Mouse (Mus musculus): ENCODE data around the gene Taok2.
A peak's percentile ranks its signal among the peaks of the same experiment; 100 is the strongest.

Taok2 gene

DNA sequence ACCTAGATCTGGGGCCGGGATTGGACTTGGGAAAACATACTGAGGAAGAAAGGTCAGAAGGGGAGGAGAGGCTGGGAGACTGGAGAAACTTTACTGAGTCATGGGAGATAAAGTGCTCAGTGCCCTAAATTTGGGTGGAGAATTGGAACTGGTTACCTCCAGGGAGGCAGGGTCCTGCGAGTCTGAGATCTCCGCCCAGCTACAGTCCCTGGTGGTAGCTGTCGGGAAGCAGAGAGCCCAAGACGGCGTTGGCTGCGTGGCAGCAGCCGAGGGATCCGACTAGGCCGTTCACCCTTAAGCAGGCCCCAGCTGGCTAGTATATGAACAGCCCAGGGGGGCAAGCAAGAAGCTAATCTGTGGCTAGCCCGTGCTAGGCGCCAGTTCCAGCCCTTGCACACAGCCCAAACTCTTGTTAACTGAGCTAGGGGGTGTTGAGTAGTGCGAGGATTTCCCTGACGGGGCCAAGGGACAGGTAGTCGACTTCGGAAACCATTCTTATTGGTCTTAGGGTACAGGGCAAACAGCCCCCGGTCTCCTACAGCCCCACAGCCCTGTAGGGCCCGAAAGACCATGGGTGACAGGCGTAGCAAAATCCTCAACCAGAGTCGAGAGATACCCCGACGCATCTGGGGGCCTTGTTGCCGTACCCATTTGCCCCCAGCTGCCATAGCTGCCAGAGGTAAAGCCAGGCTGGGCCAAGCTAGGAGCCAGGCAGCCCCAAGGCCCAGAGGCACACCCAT, 14.6 kb downstream of the Taok2 start:
- DNase-seq, result peak; percentile 95

DNA sequence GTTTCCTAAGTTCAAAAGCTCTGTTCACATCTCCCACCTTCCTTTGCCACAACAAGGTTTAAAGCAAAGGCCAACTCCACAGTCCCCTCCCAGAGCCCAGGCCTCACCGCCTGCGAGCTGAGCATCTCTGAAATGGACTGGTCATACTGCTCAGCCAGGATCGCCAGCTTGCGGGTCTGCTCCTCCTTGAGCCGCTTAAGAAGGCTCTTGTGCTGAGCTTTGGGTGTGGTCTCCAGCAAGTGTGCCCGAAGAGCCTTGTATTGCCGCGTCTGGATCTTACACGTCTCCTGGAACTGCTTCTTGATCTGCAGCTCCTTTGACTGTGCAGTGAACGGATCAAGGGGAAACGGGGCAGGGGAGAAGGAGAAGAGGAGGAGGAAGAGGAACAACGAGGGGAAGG, 16.5 kb downstream of the Taok2 start:
- DNase-seq, result no peak

DNA sequence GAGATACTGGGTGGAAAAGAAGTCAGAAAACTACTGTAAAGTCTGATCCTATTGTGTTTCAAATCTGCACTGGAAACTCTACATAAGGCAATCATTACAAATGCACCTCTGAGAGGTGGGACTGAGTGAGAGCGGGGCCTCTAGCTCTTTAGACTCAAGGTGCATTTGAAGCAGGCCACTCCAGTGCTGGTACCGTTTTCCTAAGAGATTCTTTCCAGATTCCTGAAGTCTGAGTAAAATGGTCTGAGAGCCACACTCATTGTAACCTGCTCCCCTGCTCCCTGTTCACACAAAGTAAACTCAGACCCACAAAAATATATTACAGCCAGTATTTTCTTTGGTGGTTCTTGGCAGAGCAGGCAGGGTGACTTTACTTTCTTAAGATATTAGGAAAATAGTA, 17.0 kb downstream of the Taok2 start:
- DNase-seq, result no peak

- no peak for DNase-seq
Measured at GRCm38 (mm10) chr7:126863791-126864190, 20.7 kb downstream of the Taok2 start.

GRCm38 (mm10) chr7:126862147-126862784, 22.2 kb downstream of the Taok2 start, which contains the start of gene Ino80e:
Ino80e (minus strand) TSS chr7:126862377.
- peak; percentile 99 for DNase-seq

GRCm38 (mm10) chr7:126861429-126862130, 22.9 kb downstream of the Taok2 start, which contains the start of gene Hirip3:
Hirip3 (plus strand) TSS chr7:126861972.
- DNase-seq, result peak; percentile 99

DNA sequence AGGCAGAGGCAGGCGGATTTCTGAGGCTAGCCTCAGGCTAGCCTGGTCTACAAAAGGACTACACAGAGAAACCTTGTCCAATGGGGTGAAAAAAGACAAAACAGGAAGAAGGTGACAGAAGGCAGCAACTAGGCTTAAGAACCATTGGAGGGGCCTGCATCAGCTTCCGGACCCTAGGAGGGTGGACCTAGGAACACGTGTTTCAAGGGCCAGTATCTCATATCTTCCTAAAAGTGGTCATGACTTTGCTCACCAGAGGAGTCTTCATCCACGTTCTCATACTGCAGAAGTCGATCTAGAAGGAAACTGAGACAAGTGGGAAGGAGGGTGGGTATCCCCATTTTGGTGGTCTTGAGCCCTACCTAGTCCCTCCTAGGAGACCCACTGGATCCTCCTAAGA, 23.5 kb downstream of the Taok2 start:
- DNase-seq, result no peak

GRCm38 (mm10) chr7:126856741-126857420, 27.6 kb downstream of the Taok2 start:
- DNase-seq, result no peak

DNA sequence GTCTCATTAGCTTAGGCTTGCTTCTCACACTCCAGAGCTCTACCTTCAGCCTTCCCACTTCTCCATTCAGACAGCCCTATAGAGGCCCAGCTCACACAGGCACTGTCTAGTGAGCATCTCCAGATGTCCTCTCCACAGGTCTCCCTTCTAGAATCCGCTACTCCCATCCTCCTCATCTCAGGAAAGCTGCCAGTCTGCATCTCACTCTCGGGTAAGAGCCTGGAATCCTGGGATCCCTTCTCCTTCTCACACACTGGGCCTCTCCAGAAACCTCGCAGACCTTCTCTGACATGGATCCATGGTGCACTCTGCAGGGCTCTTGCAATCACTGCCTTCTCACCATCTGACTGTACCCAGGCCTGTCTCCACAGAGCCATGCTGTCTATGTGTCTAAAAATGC, 28.9 kb downstream of the Taok2 start:
- no peak for DNase-seq

DNA sequence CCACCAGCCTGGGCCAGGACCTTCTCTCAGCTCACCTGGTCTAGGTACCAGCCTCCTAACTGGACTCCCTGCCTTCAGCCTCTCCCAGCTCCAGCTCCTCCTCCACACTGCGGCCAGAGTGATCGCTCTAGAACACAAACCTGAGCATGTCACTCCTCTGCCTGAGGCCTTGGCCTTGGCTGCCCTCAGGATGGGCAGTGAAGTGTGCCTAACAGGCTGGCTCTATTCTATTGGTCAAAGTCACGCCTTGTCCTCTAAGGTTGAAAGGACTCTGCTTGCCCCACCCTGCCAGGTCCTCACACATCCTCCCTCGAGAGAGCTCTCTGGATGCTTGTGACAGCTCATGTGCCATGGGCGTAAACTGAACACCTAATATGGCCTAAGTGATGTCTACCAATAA, 31.0 kb downstream of the Taok2 start:
- no peak for DNase-seq

GRCm38 (mm10) chr7:126851192-126851591, 33.3 kb downstream of the Taok2 start:
- no peak for DNase-seq

GRCm38 (mm10) chr7:126850161-126850560, 34.3 kb downstream of the Taok2 start:
- DNase-seq, result no peak

GRCm38 (mm10) chr7:126848794-126849193, 35.7 kb downstream of the Taok2 start:
- no peak for DNase-seq

DNA sequence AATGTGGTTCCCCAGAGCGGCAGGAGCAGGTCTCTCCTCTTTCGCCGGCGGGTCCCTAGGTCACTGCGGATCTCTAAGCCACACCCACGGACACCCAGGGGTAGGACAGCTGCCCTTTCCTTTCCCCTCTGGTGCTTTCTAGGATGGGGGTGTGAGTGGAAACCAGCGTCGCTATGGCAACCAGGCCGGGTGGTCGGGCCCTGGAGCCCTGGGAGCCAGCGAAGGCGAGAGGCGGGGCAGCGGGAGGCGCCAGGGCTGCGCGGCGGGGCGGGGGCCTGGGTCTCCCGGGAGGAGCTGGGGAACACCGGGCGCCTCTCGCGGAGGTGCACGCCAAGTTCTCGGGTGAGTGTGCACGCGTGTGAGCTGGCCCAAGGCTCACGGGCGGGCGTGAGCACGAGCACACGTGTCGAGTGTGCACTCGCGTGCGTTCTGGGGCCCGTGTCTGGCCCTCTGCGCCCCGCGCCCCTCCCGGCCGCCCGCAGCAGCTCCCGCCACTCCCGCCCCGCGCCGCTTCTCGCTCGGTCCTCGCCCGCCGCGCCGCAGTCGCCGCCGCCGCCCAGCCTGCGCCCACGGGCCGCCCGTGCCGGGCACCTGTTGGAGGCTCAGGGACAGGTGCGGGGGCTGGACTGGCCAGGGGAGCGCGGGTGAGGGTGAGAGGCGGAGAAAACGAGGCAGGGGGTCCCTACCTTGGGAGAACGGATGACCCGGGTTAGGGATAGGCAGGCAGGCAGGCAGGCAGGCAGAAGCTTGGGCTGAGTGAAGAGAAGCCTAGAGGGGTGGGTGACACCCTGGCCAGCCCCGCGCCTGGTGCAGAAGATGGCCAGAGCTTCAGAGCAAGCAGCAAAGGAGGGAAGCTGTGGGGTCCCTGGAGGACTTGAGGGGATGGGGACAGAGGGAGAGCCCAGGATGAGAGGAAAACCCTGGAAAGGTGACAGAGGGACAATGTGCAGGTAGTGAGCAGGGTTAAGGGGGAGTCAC, 36.8 kb downstream of the Taok2 start:
- DNase-seq, result no peak

- no peak for DNase-seq
Measured at GRCm38 (mm10) chr7:126847116-126847420, 37.4 kb downstream of the Taok2 start, which contains the start of gene Doc2a. Doc2a (plus strand) TSS chr7:126847416.

GRCm38 (mm10) chr7:126845516-126845915, 39.0 kb downstream of the Taok2 start:
- no peak for DNase-seq

DNA sequence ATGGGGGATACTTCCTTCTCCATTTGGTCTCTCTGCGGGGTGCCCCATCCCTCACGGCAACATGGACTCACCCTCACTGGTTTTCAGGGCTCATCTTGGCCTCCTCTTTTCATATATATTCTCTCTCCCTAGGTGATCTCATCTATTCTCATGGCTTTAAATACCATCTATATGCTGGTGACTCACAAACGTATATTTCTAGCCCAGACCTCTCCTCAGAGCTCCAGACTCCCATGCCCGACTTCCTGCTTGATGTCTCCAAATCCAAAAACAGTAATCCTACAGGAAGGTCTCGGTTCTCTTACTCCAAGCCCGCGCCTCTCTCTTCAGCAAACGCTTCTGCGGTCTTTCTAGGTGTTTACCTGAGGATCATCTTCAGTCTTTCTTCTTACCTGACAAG, 41.2 kb downstream of the Taok2 start:
- DNase-seq, result no peak

DNA sequence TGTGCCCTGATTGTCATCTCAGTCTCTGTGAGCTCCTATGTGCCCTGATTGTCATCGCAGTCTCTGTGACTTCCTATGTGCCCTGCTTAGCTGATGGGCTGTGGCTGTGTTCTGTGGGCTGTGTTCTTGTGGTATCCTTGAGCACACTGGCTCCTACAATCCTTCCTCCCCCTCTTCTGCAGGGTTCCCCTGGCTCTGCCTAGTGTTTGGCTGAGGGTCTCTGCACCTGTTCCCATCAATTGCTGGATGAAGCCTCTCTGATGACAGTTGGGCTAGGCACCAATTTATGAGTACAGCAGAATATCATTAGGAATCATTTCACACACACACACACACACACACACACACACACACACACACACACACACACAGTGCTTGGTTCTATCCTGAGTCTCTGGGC, 51.2 kb downstream of the Taok2 start:
- no peak for DNase-seq

DNA sequence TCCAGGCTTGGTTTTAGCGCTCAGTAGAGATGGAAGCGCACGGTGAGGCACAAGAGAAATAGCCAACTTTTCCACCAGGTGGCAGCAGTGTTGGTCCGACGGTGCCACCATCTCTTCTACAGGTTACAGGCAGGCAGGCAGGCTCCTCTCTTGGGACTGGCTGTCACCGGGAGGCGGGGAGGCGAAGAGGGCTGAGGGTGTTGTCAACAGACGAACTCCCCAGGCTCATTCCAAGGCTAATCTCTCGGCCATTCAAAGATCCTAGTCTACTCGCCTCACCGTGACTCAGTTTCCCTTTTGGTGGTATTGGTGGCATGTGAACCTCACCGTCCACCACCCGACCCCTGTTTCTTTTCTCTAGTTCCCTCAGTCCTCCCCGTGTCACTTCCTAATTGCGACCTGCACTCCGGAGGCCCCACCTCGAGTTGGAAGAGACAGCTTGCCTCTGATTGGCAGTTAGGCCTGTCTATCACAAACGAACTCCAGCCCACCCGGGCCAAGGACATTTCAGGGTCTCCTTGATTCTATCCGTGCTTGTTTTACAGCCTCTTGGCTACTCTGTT, 52.4 kb downstream of the Taok2 start:
- DNase-seq, result peak; percentile 96

- no peak for DNase-seq
Measured at GRCm38 (mm10) chr7:126831539-126831938, 53.0 kb downstream of the Taok2 start, which contains the start of gene 4930451I11Rik. 4930451I11Rik (minus strand) TSS chr7:126831639.

DNA sequence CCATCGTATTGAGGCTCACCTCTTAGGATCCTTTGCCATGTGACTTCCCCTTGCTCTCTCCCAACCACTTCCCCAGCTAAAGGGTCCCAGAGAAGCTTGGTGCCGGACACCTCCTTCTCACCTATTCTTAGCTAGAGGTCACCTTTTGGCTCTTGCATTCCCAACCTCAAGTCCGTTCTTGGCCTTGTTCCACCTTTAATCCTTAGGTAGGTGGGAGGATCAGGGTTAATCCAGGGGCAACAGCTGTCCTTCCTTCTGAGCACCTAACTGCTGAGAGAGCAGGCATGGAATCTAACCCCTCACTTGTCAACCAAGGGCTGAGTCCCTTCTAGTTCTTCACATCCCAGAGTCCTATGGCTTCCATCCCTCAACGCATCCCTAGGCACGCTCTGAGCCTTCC, 58.6 kb downstream of the Taok2 start:
- DNase-seq, result no peak

DNA sequence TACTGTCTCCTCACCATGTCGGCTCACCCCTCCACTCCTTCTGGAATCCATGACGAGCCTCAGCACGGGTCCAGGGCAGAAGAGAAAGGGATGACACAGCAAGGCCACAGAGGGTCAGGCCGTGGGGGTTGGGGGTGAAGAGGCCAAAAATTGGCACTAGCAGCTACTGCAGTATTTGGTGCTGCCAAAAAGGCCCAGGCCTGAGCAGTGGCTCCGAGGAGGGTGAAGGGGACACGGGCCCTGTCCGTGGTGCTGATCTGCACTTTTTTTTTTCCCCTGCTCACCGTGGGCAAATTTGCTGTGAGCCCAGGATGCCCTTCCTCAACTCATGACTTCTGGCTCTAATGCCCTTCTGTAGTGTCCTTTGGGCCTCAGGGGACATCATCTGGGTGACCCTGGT, 59.1 kb downstream of the Taok2 start:
- no peak for DNase-seq
